Comparison of ENCODE assay signal across 8 mouse cellular contexts in genomic region chr13:42725709-42726231, GRCm38 (mm10). TPM values are rescaled to one million over a fixed set of nuclear protein-coding genes. Genes with fewer than 3 reads are reported as not detected.
DNase-seq lines count a peak whose midpoint lies in the region; ATAC-seq and TF ChIP-seq lines count a peak whose summit lies in the region.
"Had no signal": no experiment of that assay in that cellular context is flagged by ENCODE, and none has a peak within 500 bp of the region (broad histone marks: within the 10 kb centered on the region; RNA-seq: fewer than 3 reads in every experiment).

No protein-coding gene starts in this region.

- no peaks in the 10 kb centered on the region for H3K27me3 ChIP-seq in hindbrain, postnatal 0 days (ENCODE audit: insufficient read depth, low read length)
- H3K27me3 ChIP-seq in hindbrain, embryonic 13.5 days = no peaks in the 10 kb centered on the region

- no peak overlapping the region for H3K9ac ChIP-seq in hindbrain, postnatal 0 days (replicated peaks; ENCODE audit: low read length)
- no peak overlapping the region for H3K9ac ChIP-seq in hindbrain, embryonic 13.5 days

- H3K4me3 ChIP-seq in hindbrain, postnatal 0 days (ENCODE audit: low read length) = no peak overlapping the region
- no peak overlapping the region for H3K4me3 ChIP-seq in hindbrain, embryonic 13.5 days

- no peak overlapping the region for H3K4me2 ChIP-seq in hindbrain, postnatal 0 days (ENCODE audit: low read depth, low read length)
- no peak overlapping the region for H3K4me2 ChIP-seq in hindbrain, embryonic 13.5 days

- ATAC-seq in hindbrain, postnatal 0 days = no peak
- no peak for ATAC-seq in hindbrain, embryonic 13.5 days (ENCODE audit: low FRiP score)

- H3K4me1 ChIP-seq in hindbrain, postnatal 0 days (ENCODE audit: insufficient read depth, low read length) = peaks cover 2% of the 10 kb centered on the region; the same call in 1 of the 2 replicates
- H3K4me1 ChIP-seq in hindbrain, embryonic 13.5 days (replicated peaks) = peaks cover 10% of the 10 kb centered on the region

- H3K27ac ChIP-seq in hindbrain, postnatal 0 days = no peak overlapping the region
- H3K27ac ChIP-seq in hindbrain, embryonic 13.5 days = no peak overlapping the region

- H3K36me3 ChIP-seq in hindbrain, postnatal 0 days (ENCODE audit: insufficient read depth, low read length) = no peaks in the 10 kb centered on the region
- peaks cover 4% of the 10 kb centered on the region; the same call in 1 of the 2 replicates for H3K36me3 ChIP-seq in hindbrain, embryonic 13.5 days

- no peaks in the 10 kb centered on the region; the same call in 1 of the 2 replicates for H3K9me3 ChIP-seq in hindbrain, postnatal 0 days (ENCODE audit: low read length)
- no peaks in the 10 kb centered on the region for H3K9me3 ChIP-seq in hindbrain, embryonic 13.5 days

- WGBS in hindbrain, postnatal 0 days = 52% methylated on average over 7 of the region's 7 CpGs
- WGBS in hindbrain, embryonic 13.5 days = 61% methylated on average over 7 of the region's 7 CpGs

- TF ChIP-seq CTCF in hindbrain, postnatal 0 days (IDR thresholded peaks at IDR 0.05; ENCODE audit: low read depth) = no peak

- DNase-seq in hindbrain, postnatal 0 days (ENCODE audit: low spot score) = peak; percentile 33
- DNase-seq in brain, adult 2 months (ENCODE audit: low read depth, low spot score) = peak; percentile 70
- peak; percentile 12 for DNase-seq in cerebellum, adult 8-10 months
- DNase-seq in kidney, postnatal 10 days = peak; percentile 18
- DNase-seq in spleen, postnatal 10 days (ENCODE audit: low spot score in 2 of 2) = no peak
- DNase-seq in lung, postnatal 14 days = no peak
- DNase-seq: embryo, embryonic 11 days had no signal

RNA-seq across cellular contexts. Expression of gene Phactr1, which starts 45.3 kb away (rescaled TPM):
- total RNA-seq in hindbrain, postnatal 0 days (2014; rRNA removed) = 39.0 and 46.6 TPM in 2 replicates
- 55.4 and 56.7 TPM in 2 replicates for polyA plus RNA-seq in hindbrain, postnatal 0 days (2015; fragmentation: Nextera tagmentation; extraction: Ambion mirVana)
- 46.7 and 46.9 TPM in 2 replicates for polyA plus RNA-seq in hindbrain, embryonic 13.5 days (2015; fragmentation: Nextera tagmentation; extraction: Ambion mirVana)

Comparison
In these comparisons a context has a peak if more than half of its experiments do, and no peak if none do; other contexts are left out.
1. DNase-seq: peak in hindbrain, postnatal 0 days (single experiment), brain, adult 2 months (single experiment), cerebellum, adult 8-10 months (single experiment) and kidney, postnatal 10 days (single experiment); none in spleen, postnatal 10 days (0 of 2) and lung, postnatal 14 days (single experiment).